9 mouse cellular contexts compared by ENCODE assay signal in the genomic region with DNA sequence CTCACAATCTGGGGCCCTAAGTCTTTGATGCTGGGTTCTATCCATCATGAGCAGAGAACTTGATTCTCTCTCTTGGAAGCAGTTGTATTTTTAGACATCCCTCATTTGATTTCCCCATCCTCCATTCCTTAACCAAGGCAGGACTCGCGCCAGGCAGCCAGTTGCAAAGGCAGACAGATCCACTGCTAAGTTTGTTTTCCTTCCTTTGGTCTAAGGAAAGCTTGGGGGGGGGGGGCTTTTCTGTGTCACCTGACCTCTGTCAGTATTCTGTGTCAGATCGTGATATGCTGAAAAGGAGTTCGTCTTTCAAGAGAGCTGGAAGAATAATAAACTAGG. TPM values are rescaled to one million over a fixed set of nuclear protein-coding genes. Genes with fewer than 3 reads are reported as not detected.
DNase-seq lines count a peak whose midpoint lies in the region; ATAC-seq and TF ChIP-seq lines count a peak whose summit lies in the region.
"Had no signal": no experiment of that assay in that cellular context is flagged by ENCODE, and none has a peak within 500 bp of the region (broad histone marks: within the 10 kb centered on the region; RNA-seq: fewer than 3 reads in every experiment).

No protein-coding gene starts in this region.

- H3K4me1 ChIP-seq in heart, embryonic 16.5 days (ENCODE audit: control insufficient read depth, insufficient read depth, low read length), result peaks cover 22% of the 10 kb centered on the region
- H3K4me1 ChIP-seq in ES-Bruce4 (ENCODE audit: control insufficient read depth, insufficient read depth, low read length), result no peaks in the 10 kb centered on the region
- H3K4me1 ChIP-seq in forebrain, embryonic 11.5 days (replicated peaks; ENCODE audit: control insufficient read depth, insufficient read depth, low read length), result peaks cover 3% of the 10 kb centered on the region; the same call in 1 of the 2 replicates
- H3K4me1 ChIP-seq in midbrain, embryonic 10.5 days, result peaks cover 41% of the 10 kb centered on the region
- H3K4me1 ChIP-seq in thymus, adult 2 months (replicated peaks; ENCODE audit: control insufficient read depth, insufficient read depth, low read length), result no peaks in the 10 kb centered on the region
- peaks cover 5% of the 10 kb centered on the region; the same call in 1 of the 2 replicates for H3K4me1 ChIP-seq in lung, adult 2 months (ENCODE audit: control insufficient read depth, insufficient read depth, low read length)

- no peak for TF ChIP-seq EP300 in ES-Bruce4 (IDR thresholded peaks at IDR 0.05; ENCODE audit: insufficient read depth, low read depth, low read length)

- peak overlapping the region; percentile 53 for H3K4me3 ChIP-seq in heart, embryonic 16.5 days (ENCODE audit: low read length)
- H3K4me3 ChIP-seq in ES-Bruce4 (ENCODE audit: low read depth, low read length), result peak overlapping the region; percentile 59
- peak overlapping the region; percentile 62 for H3K4me3 ChIP-seq in forebrain, embryonic 11.5 days (ENCODE audit: low read depth, low read length)
- H3K4me3 ChIP-seq in midbrain, embryonic 10.5 days, result peak overlapping the region; percentile 62
- no peak overlapping the region for H3K4me3 ChIP-seq in thymus, adult 2 months (ENCODE audit: control insufficient read depth, insufficient read depth, low read length)
- H3K4me3 ChIP-seq in lung, adult 2 months (replicated peaks; ENCODE audit: extremely low read depth, low read depth, low read length), result no peak overlapping the region

- no peak for TF ChIP-seq POLR2A in ES-Bruce4 (IDR thresholded peaks at IDR 0.05; ENCODE audit: insufficient read depth, low read length)
- TF ChIP-seq POLR2A in thymus, adult 2 months (IDR thresholded peaks at IDR 0.05; ENCODE audit: control insufficient read depth, extremely low read depth, insufficient read depth, low read length, poor library complexity), result no peak
- TF ChIP-seq POLR2A in lung, adult 2 months (IDR thresholded peaks at IDR 0.05; ENCODE audit: borderline replicate concordance, extremely low read depth, low read depth, low read length), result no peak

- no peaks in the 10 kb centered on the region for H3K36me3 ChIP-seq in heart, embryonic 16.5 days (ENCODE audit: control insufficient read depth, insufficient read depth)
- no peaks in the 10 kb centered on the region for H3K36me3 ChIP-seq in ES-Bruce4 (ENCODE audit: control insufficient read depth, insufficient read depth, low read length, poor library complexity, severe bottlenecking)
- H3K36me3 ChIP-seq in forebrain, embryonic 11.5 days (ENCODE audit: control insufficient read depth, insufficient read depth, low read length), result no peaks in the 10 kb centered on the region
- H3K36me3 ChIP-seq in midbrain, embryonic 10.5 days, result no peaks in the 10 kb centered on the region
- no peaks in the 10 kb centered on the region for H3K36me3 ChIP-seq in thymus, adult 2 months (ENCODE audit: control insufficient read depth, insufficient read depth, low read length)
- H3K36me3 ChIP-seq: liver, embryonic 13.5 days had no signal

- ATAC-seq in heart, embryonic 16.5 days (replicated peaks; ENCODE audit: extremely low read depth, insufficient read depth, low FRiP score), result no peak
- no peak for ATAC-seq in forebrain, embryonic 11.5 days (replicated peaks; ENCODE audit: low FRiP score)

- WGBS in heart, embryonic 16.5 days, result 10% methylated on average over 4 of the region's 4 CpGs
- WGBS in forebrain, embryonic 11.5 days, result 4% methylated on average over 4 of the region's 4 CpGs
- 7% methylated on average over 4 of the region's 4 CpGs for WGBS in midbrain, embryonic 10.5 days
- WGBS in thymus, adult 2 months, result 26% methylated on average over 4 of the region's 4 CpGs
- WGBS in lung, adult 2 months, result 10% methylated on average over 4 of the region's 4 CpGs

- no peak overlapping the region for H3K9ac ChIP-seq in heart, embryonic 16.5 days (ENCODE audit: low read length)
- H3K9ac ChIP-seq in ES-Bruce4 (ENCODE audit: low read depth, poor library complexity, severe bottlenecking), result 0 out of 2 replicates have a peak overlapping the region, but pooled peaks have one; percentile 12
- peak overlapping the region; percentile 77 for H3K9ac ChIP-seq in forebrain, embryonic 11.5 days (ENCODE audit: low read length)
- H3K9ac ChIP-seq: liver, embryonic 13.5 days had no signal

- H3K27ac ChIP-seq in heart, embryonic 16.5 days (ENCODE audit: low read length), result no peak overlapping the region
- H3K27ac ChIP-seq in ES-Bruce4 (ENCODE audit: insufficient read depth, low read length), result no peak overlapping the region
- H3K27ac ChIP-seq in forebrain, embryonic 11.5 days (ENCODE audit: low read depth, low read length), result no peak overlapping the region
- H3K27ac ChIP-seq in midbrain, embryonic 10.5 days (replicated peaks), result peak overlapping the region; percentile 87
- no peak overlapping the region for H3K27ac ChIP-seq in thymus, adult 2 months (ENCODE audit: control insufficient read depth, insufficient read depth, low read length)
- H3K27ac ChIP-seq: liver, embryonic 13.5 days had no signal

- H3K4me2 ChIP-seq in heart, embryonic 16.5 days (ENCODE audit: low read depth, low read length), result peak overlapping the region; percentile 67
- H3K4me2 ChIP-seq in forebrain, embryonic 11.5 days (ENCODE audit: low read depth, low read length, severe bottlenecking), result peak overlapping the region; percentile 73

- H3K27me3 ChIP-seq in heart, embryonic 16.5 days (ENCODE audit: control insufficient read depth, insufficient read depth, low read length), result peaks cover 87% of the 10 kb centered on the region
- peaks cover 15% of the 10 kb centered on the region for H3K27me3 ChIP-seq in ES-Bruce4 (ENCODE audit: control insufficient read depth, insufficient read depth, low read length, poor library complexity, severe bottlenecking)
- H3K27me3 ChIP-seq in forebrain, embryonic 11.5 days (ENCODE audit: control insufficient read depth, insufficient read depth, low read length), result peaks cover 17% of the 10 kb centered on the region
- peaks cover 88% of the 10 kb centered on the region for H3K27me3 ChIP-seq in midbrain, embryonic 10.5 days (ENCODE audit: low read depth, poor library complexity, severe bottlenecking)
- H3K27me3 ChIP-seq in thymus, adult 2 months (ENCODE audit: control insufficient read depth, insufficient read depth, low read length), result peaks cover 6% of the 10 kb centered on the region; the same call in 1 of the 2 replicates

- no peaks in the 10 kb centered on the region for H3K9me3 ChIP-seq in heart, embryonic 16.5 days (replicated peaks; ENCODE audit: control insufficient read depth, low read length)
- no peaks in the 10 kb centered on the region for H3K9me3 ChIP-seq in ES-Bruce4 (replicated peaks; ENCODE audit: control insufficient read depth, insufficient read depth, low read length, poor library complexity, severe bottlenecking)
- no peaks in the 10 kb centered on the region for H3K9me3 ChIP-seq in forebrain, embryonic 11.5 days (ENCODE audit: control insufficient read depth, low read length)
- no peaks in the 10 kb centered on the region for H3K9me3 ChIP-seq in midbrain, embryonic 10.5 days (replicated peaks)
- H3K9me3 ChIP-seq: liver, embryonic 13.5 days had no signal

- DNase-seq in heart, adult 9 months (ENCODE audit: low spot score in 2 of 2), result no peak
- DNase-seq in forebrain, embryonic 11.5 days (ENCODE audit: low spot score), result no peak
- DNase-seq in midbrain, embryonic 10.5 days (ENCODE audit: low spot score), result no peak
- no peak for DNase-seq in thymus, adult 2 months
- DNase-seq in thymus, postnatal 0 days (ENCODE audit: low spot score), result no peak
- no peak for DNase-seq in lung, adult 2 months
- DNase-seq: liver, embryonic 13.5 days had no signal

- no peak for TF ChIP-seq CTCF in ES-Bruce4 (IDR thresholded peaks at IDR 0.05; ENCODE audit: low read depth, low read length)
- TF ChIP-seq CTCF in thymus, adult 2 months (IDR thresholded peaks at IDR 0.05; ENCODE audit: borderline replicate concordance, control insufficient read depth, extremely low read depth, insufficient read depth, low read length, poor library complexity), result no peak
- no peak for TF ChIP-seq CTCF in lung, adult 2 months (IDR thresholded peaks at IDR 0.05; ENCODE audit: insufficient read depth, low read length)

RNA-seq across cellular contexts. Expression of a gene that starts 11.4 kb away (rescaled TPM):
- polyA plus RNA-seq in heart, embryonic 16.5 days (2015; fragmentation: Nextera tagmentation; extraction: Ambion mirVana), result 0.04 and 0.24 TPM in 2 replicates
- polyA plus RNA-seq in ES-Bruce4 (2011; ENCODE audit: insufficient read depth, insufficient read length, low read depth, missing spikeins), result not detected in 2 replicates
- polyA plus RNA-seq in forebrain, embryonic 11.5 days (2014; fragmentation: Nextera tagmentation; extraction: Ambion mirVana), result 3.7 and 3.8 TPM in 2 replicates
- 1.4 and 1.7 TPM in 2 replicates for polyA plus RNA-seq in midbrain, embryonic 10.5 days (2016; fragmentation: Nextera tagmentation; extraction: Ambion mirVana)
- polyA plus RNA-seq in thymus, adult 2 months (2012; rRNA removed), result 0.15 TPM in 2 replicates
- not detected in 2 replicates for polyA plus RNA-seq in thymus, postnatal 0 days (2015; fragmentation: Nextera tagmentation; extraction: Ambion mirVana)
- polyA plus RNA-seq in lung, adult 2 months (2012; rRNA removed), result 0.05 and 0.12 TPM in 2 replicates
- polyA plus RNA-seq: liver, embryonic 13.5 days had no signal

Comparison
In these comparisons a context has a peak if more than half of its experiments do, and no peak if none do; other contexts are left out.
1. H3K4me3 ChIP-seq: peak in heart, embryonic 16.5 days (single experiment), ES-Bruce4 (single experiment), forebrain, embryonic 11.5 days (single experiment) and midbrain, embryonic 10.5 days (single experiment); none in thymus, adult 2 months (single experiment) and lung, adult 2 months (single experiment).